Mouse (Mus musculus): ENCODE results near the gene Arhgef10l.
"Not testable (repeated sequence)": the region's sequence is repeated elsewhere in the genome, so short reads cannot be mapped to it uniquely, and the experiment has no call there.

Arhgef10l gene

GRCm38 (mm10) chr4:140564459-140564858, 101.4 kb downstream of the Arhgef10l start:
- DNase-seq: not testable (repeated sequence)

DNA sequence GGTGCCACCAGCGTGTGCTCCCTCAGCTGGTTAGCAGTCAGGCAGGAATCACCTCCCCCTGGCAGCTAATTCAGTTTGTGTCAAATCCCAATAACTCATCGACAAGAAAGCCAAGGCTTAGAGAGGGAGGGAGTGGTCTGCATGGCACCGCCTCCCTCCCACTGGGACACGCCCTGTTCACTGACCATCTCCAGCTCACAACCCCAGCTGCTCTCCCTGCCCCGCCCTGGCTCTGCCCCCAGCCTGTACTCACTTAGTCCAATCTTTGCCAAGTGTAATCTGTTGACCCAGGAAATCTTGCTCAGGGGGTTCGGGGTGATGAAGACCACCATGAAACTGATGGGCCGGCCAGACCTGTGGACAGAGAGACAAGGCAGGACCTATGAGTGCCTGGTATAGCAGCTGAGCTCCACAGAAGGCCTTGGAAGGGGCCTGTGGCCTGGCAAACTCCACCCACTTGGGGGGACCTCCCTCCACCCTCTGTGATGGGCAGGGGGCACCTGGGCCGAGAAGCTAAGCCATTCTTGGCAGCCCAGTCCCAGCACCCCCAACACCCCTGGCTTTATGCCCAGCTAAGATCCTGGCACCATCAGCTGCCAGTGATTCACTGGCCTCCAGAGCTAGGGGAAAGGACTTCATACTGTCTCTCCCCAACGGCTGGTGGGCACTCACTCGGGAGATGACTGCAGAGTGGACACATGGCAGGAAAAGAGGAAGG, 103.2 kb downstream of the Arhgef10l start:
- peak; percentile 37 for DNase-seq

- DNase-seq: no peak
Observed at GRCm38 (mm10) chr4:140561744-140562143, 104.1 kb downstream of the Arhgef10l start.

DNA sequence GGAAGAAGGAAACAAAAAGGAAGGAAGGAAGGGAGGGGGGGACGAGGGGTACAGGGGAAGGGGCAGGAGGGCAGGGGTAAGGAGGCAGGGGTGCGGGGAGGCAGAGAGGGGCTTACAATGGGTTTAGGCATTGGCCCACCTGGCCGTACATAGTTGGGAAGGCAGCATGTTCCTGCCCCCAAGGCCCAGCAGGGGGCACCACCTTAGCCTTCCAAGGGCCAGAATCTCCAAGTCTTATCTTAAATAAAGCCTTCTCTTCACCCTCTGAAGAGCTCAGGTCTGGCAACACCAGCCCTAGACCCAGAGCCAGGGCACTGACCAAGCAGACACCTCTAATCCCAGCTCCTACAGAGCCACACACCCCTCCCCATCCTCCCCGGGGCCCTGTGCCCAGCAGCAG, 106.0 kb downstream of the Arhgef10l start:
- peak; percentile 24 for DNase-seq

GRCm38 (mm10) chr4:140558193-140558592, 107.6 kb downstream of the Arhgef10l start:
- no peak for DNase-seq

DNA sequence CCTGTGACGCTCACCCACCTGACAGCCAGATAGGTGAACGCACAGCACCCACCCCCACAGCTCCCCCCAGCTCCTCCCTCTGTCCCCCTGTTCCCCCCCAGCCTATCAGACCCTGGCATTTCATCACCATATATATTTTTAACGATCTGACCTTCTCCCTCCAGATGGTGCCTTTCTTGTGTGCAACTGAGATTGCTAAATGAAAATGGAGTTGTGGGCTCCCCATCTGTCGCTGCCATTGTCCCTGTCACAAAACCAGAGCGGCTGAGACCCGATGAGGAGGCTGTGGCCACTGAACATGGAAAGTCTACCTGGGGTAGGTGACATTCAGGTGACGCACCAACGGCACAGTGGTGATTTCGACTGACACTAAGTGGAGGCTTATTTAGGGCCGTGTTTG, 109.3 kb downstream of the Arhgef10l start:
- no peak for DNase-seq

- peak; percentile 62 for DNase-seq
Observed at GRCm38 (mm10) chr4:140555273-140555672, 110.5 kb downstream of the Arhgef10l start.

DNA sequence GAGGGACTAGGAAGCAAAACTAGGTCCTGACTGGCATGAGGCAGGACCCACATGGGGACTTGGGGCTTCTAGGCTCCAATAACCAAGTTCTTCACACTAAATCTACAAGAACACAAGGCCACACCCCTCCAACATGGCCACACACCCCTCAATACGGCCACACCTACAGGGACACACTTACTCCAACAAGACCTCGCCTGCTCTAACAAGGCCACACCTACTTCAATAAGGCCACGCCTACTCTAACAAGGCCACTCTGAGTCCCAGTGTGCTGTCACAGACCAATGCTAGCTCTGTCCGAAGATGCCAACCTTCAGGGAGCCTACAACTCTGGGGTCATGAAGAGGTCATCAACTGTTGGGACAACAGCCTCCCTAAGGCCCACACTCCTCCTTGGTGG, 111.3 kb downstream of the Arhgef10l start:
- no peak for DNase-seq

DNA sequence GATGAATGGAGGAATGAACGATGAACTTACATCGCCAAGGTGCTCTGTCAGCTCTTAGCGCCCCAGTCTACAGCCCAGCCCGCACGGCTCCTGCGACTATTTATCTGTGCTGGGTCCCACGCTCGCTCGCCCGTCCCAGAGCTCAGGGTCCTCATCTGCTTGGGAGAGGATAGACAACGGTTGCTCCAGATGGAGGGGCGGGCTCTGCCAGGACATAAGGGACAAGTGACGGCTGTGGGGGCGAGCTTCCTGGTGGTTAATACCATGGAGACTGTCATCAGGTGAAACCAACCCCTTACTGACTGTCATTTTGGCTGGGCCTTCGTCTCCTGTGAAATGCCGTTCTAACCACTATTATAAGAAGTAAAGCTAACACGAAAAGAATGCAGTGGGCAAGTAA, 114.0 kb downstream of the Arhgef10l start:
- DNase-seq: no peak

GRCm38 (mm10) chr4:140550670-140551069, 115.1 kb downstream of the Arhgef10l start:
- DNase-seq: no peak

DNA sequence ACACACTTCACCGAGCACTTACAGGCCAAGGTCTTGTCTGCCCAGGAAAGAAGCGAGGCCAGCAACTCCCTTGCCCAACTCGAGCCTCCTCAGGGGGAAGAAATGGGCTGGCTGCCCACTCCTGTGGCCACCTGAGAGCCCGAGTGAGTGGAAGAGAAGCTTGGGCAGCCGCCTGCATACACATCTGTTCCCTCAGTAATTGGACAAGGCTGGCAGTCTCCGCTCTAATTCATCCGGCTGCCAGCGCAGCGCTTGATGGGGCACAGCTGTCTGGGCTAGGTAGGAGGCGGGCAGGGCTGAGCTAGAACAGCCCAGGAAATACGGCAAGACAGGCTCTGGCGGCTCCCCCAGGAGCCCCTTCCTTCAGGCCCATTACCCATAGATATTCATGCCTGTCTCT, 115.8 kb downstream of the Arhgef10l start:
- DNase-seq: peak; percentile 55

DNA sequence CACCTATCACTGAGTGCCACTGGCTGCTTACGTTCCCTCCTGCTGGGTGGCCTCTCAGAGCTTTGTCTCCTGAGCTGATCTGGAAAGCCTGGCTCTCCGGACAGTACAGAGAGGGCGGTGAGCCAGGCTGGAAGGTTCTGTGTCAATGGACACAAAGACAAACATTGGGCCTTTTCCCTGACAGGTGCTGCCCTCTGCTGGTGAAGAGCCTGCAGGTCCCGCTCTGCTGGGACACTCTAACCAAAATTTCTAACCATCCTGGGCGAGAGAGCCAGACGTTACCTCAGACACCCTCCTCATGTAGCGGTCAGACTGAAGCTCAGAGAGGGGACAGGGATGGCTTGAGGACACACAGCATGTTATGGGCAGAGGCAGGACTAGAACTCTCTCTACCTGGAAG, 118.3 kb downstream of the Arhgef10l start:
- peak; percentile 83 for DNase-seq

GRCm38 (mm10) chr4:140539125-140539524, 126.7 kb downstream of the Arhgef10l start:
- peak; percentile 55 for DNase-seq

- DNase-seq: no peak
Observed at GRCm38 (mm10) chr4:140537561-140538021, 128.2 kb downstream of the Arhgef10l start.

GRCm38 (mm10) chr4:140535323-140535722, 130.5 kb downstream of the Arhgef10l start:
- no peak for DNase-seq

GRCm38 (mm10) chr4:140532270-140532669, 133.5 kb downstream of the Arhgef10l start:
- DNase-seq: no peak

- DNase-seq: peak; percentile 57
Observed at GRCm38 (mm10) chr4:140531024-140531423, 134.8 kb downstream of the Arhgef10l start.

GRCm38 (mm10) chr4:140529735-140530134, 136.1 kb downstream of the Arhgef10l start:
- no peak for DNase-seq

- DNase-seq: no peak
Observed at GRCm38 (mm10) chr4:140528443-140528842, 137.4 kb downstream of the Arhgef10l start.

DNA sequence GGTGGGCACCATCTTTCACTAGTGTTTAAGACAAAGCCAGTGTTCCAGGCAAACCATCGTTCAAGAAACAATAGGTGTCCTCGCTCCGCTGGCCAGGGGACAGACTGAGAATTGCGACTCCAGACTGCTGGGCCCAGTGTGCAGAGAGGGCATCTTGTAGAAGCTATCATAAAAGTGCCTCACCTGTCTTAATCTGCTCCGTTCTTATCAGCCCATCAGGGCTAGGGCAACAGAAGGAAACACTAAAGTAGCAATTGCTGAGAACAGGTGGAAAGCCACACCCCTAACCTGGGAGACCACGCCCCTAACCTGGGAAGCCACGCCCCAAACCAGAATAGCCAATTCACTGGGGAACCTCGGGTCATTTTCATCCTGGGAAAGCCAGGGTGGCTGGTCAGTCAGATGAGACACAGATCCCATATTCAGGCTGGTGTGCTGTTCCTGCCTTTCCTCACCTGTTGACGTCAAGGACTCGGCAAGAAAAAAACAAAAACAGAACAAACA, 140.1 kb downstream of the Arhgef10l start:
- DNase-seq: no peak

DNA sequence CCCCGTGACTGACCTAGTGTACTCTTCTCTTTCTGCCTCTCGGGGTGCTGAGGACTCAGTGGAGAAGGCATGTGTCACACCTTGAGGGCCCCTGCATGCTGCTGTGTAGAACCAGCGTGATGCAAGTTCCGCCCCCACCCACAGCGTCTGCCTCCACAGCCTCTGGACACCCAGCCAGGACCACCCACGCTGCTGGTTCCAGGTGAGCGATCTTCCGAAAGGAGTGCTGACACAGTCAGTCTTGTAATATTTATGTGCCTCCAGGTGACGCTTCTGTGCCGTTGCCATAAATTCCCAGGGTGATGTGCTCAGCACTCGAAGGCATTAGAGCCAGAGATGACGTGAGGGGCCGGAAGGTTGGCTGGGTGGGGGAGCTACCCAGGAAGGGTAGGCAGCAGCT, 140.9 kb downstream of the Arhgef10l start:
- DNase-seq: no peak

- no peak for DNase-seq
Observed at GRCm38 (mm10) chr4:140522873-140523272, 142.9 kb downstream of the Arhgef10l start.

DNA sequence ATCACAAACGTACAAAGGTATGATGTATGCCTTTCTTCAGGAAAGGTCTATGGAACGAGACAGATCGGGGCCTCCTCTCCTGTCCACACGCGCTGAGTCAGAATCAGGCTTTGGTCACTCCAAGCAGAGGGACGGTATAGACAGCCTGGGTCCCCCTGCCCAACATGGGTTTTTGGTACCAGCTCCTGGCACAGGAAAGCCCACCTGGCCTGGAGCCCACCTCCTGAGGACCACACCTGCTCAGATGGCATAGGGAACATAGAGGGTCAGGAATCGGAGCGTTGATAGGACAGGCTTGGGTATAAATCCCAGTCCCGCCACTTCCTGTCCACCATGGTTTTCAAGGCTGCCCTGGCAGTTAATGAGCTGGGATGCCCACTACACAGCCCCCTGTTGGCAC, 145.1 kb downstream of the Arhgef10l start:
- no peak for DNase-seq

- DNase-seq: no peak
Observed at GRCm38 (mm10) chr4:140513797-140514196, 152.0 kb downstream of the Arhgef10l start.

GRCm38 (mm10) chr4:140509856-140510255, 156.0 kb downstream of the Arhgef10l start:
- no peak for DNase-seq

All from lung, postnatal 10 days (tissue).